Mouse (Mus musculus) embryo, embryonic 10.5 days (tissue): ENCODE data around the gene Mgat3.
A peak's percentile ranks its signal among the peaks of the same experiment; 100 is the strongest.

Experiments
- DNase-seq: peaks from one replicate; pipeline ENCODE4 v3.0.0-alpha.2; 2015; ENCODE audit warnings: low spot score

Mgat3 gene

DNA sequence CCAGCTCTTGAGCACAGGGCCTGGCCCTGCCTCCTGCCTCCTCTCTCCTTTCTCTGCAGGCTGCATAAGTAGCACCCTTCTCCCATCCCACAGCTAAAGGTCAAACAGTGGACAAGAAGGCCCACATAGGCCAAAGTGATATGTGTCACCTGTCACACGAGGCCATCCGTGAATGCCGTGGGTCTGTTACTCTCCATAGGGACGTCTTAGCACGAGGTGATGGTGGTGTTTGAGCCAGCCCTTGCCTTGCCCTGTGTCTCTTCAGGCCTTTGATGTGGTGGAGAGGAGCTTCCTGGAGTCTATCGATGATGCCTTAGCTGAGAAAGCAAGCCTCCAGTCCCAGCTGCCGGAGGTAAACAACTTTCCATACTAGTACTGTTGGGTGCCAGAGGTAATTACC is 24.0 kb upstream of the Mgat3 start:
- DNase-seq: no peak

DNA sequence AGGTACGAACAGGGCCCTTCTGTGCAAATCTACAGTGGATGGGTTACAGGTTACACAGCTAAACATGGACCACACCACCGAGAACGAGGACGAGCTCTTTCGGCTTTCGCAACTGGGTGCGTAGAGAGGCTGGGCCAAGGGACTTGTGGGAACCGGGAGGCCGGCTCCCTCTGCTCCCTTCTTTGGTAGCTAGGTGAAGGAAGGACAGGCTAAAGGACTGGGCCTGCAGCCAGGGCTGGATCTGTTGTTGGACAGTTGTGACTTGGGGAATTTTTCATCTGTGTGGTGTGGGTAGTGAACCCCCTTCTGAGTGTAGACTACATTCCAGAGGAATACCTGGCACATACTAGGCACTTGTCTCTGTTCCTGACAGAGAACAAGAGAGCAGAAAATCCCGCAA is 20.9 kb upstream of the Mgat3 start:
- DNase-seq: no peak

DNA sequence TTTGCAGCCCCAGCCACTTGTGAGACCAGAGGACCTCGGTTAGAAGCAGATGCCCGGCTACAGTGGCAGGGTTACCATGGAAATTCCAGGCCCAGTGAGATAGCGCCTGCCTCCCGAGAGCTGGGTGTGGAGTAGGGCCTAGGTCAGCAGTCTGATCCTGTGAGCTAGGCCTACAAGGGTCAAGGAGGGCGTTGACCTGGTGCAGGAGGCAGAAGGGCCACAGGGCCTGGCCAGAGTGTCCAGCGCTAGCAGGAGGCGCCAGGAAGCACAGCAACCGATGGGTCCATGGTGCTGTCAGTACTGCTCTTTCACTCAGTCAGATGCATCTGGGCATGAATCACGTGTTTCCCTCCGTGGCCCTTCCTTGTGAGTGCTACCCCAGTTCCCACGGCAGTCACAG is 19.8 kb upstream of the Mgat3 start:
- DNase-seq: no peak

DNA sequence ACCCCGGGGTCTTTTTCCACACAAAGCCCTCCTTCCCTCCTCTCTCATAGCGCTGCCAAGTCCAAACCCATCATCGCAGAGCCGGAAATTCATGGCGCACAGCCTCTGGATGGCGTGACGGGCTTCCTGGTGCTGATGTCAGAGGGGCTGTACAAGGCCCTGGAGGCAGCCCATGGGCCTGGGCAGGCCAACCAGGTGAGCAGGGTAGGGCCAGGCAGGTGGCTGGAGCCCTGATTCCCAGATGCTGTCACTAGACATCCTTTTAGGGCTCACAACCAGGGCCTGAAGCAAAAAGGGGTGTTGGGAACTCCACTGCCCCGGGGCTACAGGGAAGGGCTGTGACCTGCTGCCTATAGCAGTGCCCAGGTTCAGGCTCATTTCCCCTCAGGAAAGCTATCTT is 17.8 kb upstream of the Mgat3 start:
- DNase-seq: no peak

DNA sequence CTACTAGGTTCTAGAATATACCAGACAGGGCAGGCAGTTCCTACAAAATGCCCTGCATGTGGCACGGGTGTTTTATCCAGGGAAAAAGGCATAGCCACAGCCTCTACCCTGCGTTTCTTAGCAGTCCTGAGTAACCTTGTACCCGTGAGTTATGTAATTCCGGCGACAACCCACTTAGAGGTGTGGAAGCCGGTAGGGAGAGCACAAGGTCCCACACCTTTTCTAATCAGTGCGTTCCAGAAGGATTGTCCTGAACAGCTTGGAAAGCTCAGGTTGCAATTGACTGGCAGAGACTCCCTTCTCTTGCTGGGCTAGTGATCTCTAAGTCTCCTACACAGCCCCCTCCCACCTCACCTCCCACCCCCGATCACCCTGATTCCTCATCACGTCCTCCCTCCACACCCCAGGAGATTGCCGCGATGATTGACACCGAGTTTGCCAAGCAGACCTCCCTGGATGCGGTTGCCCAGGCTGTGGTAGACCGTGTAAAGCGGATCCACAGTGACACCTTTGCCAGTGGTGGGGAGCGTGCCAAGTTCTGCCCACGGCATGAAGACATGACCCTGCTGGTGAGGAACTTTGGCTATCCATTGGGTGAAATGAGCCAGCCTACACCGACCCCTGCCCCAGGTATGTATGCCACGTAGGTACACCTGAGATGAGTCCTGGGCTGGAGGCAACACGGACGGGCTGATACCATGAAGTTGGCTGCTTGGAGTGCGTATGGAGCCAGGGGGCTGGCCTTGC is 16.2 kb upstream of the Mgat3 start:
- DNase-seq: no peak

DNA sequence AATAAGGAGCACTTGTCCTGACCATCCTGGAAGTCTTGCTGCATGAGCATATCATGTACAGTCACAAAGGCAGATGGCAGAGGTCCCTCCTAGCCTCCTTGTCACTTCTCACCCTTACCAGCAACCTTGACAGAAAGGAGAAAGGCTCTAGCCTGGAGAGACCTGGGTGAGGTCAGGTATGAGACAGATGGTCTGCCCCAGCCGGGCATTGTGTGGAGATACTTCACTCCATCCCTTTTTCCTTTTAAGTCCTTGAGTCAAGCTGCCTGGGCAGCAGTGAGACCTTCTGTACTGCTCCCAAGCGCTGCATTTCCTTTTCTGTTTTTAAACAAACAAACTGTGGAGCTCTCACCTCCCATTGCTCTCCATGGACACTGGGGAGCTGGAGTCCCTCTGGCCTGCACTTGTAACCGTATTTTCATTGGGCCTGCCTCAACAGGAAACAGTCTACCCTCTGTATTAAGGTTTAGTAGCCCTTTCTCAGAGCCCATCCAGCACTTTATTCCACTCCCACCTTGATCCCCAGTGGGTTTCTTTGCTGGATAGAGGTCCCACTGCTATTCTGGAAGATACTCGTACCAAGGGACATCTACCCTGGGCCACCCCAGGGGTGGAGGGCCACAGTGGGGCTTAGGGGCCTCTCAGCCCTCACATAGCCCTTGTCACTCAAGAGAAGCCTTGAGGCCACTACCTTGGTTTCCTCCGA is 15.4 kb upstream of the Mgat3 start:
- DNase-seq: no peak

DNA sequence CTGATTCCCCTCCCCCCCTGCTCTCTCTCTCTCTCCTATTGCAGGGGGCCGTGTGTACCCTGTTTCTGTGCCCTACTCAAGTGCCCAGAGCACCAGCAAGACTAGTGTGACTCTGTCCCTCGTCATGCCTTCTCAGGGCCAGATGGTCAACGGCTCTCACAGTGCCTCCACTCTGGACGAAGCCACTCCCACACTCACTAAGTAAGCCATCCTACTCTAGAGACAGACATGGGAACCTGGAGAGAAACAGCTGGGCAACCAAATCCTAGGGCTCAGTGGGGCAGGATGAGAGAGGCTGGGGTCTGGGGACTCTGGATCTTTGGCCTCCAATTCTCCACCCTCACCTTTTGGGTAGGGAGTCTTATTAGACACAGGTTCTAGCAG is 14.8 kb upstream of the Mgat3 start:
- DNase-seq: no peak

DNA sequence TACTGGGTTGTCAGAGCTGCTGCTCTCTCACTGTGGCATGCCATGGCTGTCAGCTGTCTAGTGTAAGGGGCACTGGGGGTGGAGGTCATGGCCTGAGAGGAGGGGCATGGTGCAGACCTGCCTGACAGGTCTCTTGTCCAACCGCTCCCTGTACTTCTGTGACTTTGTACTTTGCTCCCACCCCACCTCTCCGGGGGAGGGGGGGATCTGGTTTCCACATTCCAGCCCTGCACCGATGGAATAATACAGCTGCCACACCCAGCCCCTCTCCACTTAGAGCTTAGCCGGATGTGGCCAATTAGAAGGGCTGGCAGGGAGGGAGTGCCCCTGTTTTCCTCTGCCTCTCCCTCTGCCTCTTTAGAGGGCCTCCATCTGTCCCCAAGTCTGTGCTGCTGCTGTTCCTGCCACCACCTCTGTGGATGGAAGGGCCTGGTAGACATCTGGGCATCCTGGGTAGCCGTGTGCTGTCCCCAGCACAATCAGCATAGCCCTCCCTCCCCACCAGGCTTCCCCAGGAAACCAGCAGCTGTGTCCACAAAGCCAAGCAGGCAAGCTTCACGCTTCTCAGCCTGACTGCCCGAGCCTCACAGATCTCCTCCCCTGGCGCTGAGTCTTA is 14.1 kb upstream of the Mgat3 start:
- peak; percentile 68 for DNase-seq

DNA sequence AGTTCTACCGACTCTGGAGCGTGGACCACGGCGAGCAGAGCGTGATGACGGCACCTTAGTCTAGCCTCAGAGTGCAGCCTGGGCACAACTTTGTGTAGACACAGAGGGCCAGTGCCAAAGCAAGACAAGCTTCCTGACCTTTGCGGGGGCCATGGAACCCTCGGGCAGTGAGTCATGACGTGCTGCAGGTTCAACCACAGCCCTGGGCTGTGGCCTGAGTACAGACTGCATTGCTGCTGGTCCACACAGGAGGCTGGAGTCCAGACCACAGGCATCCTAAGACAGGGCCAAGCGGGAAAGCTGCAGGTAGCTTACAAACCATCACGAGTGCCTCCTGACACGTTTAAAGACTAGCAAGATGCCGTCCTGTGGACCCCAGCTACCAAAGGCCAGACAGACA is 13.3 kb upstream of the Mgat3 start:
- no peak for DNase-seq

DNA sequence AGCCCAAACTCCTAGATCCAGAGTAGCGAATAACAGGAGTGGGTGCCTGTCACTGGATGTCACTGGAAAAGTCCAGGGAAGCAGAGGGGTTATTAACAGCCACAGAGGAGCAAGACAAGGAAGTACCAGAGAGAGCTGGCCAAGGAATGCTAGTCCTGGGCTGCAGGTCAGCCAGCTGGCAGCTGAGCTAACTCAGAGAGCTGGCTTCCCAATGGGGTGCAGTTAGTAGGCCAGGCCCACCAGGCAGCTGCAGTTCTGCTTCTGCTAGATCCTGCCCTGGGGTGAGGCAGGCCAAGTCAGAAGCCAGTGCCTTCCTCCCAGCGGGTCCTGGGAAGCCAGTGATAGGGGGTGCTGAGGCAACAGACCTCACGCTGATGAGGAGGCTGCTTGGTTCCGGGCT is 12.8 kb upstream of the Mgat3 start:
- no peak for DNase-seq

DNA sequence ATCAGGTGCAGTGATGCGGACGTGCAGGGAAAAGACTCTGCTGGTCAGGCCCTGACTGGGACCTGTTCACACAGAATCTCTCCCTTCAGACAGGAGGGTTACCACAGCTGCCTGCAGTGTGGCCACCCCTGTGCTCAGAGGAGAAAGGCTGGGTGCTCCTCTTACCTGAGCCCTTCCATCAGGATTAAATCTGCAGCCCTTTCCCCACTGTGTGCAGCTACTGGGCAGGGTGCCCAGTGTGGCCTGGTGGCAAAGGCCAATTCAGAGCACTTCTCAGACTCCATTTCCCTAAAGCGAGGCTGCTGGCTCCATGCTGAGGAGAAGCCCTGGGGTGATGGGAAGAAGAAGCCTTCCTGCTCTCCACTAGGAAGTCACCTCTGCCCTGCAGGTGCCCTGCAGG is 12.3 kb upstream of the Mgat3 start:
- DNase-seq: no peak

DNA sequence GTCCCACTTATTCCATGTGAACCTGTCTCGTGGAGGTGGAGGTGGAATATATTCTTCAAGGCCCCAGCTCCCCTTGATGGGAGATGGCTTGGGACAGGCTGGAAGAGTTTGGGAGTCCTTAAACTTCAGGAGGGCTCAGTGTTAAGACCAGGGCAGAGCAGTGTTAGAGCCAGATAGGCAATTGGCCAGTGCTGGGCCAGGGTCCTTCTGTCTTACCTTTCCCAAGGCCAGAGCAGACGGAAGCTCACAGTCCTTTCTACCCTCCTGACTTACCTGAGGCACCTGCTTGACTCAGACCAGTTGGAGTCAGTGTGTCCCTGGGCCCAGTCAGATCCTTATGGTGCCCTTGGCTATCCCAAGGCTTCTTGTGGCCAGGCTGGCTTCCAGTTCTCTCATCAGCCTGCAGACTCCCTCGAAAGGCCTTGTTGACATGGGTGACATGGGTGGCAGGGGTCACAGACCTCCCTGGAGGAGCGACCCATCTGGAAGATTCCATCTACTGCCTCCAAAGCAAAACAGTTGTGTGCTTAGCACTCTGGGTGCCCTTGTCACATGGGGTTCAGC is 11.0 kb upstream of the Mgat3 start:
- no peak for DNase-seq

DNA sequence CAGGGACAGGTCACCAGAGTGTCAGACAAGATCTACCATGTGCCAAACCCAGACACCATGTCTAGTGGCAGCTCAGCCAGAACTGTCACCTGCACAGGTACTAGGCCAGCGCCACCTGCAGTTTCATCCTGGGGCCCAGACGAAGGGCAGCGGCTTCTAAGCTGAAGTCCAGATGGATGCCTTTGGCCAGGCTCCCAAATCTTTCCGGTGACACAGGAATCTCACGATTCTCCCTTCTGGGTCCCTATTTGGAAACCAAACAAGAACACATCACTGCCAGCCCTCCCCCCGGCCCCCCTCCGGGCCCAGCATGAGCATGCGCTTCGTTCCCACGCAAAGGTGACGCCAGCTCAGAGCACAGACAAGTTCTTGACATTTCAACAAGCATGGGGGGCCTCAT is 10.2 kb upstream of the Mgat3 start:
- no peak for DNase-seq

DNA sequence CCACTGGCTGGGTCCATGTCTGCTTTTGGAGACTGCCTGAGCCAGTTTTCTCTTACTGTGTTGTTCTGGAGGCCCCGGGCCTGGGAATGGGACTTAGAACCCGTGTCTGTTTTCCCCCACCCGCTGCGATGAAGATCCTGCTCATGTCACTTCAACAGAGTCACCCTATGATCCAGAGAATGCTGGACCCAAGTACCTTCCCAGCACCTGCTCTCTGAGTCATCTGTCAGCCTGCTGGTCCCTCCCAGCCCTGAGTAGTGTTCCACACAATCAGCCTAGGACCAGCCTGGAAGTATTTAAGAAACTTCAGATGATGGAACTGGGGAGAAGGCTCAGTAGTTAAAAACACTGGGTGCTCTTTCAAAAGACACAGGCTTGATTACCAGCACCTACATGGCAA is 9.8 kb upstream of the Mgat3 start:
- no peak for DNase-seq

DNA sequence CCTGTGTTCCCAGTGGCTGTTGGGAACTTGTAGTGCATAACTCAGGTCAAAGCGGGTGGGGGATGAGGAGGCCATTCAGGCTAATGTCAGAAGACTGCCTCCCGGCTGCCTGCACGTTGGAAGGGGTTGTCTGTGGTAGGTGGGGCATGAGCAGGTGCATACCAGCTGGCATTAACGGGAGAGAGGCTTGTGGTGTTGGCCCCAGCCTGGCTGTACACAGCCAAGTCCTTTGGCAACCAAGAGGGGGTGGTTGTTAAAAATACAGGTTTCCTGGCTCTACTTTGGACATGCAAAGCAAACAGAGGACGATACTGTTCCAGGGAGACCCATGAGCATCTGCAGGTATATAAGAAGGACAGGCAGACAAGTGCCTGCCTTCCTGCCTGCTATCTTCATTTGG is 8.1 kb upstream of the Mgat3 start:
- DNase-seq: no peak

DNA sequence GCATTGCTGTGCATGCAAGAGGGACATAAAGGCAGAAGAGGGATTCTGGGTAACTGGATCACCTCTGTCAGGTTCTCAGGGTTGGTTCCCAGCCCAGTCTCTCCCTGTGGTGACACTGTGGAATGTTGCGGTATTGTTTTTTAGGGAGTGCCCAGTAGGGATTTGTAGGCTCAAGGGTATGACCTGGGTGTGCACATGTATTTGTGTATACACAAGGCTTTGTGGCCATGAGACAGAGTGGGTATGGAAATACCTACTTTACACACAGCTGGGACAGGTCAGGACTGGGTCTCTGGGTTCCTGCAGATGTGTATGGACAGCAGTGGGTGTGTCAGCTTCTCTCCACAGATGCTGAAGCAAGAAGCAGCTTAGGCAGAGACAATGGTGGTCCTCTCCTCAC is 4.0 kb upstream of the Mgat3 start:
- DNase-seq: no peak

DNA sequence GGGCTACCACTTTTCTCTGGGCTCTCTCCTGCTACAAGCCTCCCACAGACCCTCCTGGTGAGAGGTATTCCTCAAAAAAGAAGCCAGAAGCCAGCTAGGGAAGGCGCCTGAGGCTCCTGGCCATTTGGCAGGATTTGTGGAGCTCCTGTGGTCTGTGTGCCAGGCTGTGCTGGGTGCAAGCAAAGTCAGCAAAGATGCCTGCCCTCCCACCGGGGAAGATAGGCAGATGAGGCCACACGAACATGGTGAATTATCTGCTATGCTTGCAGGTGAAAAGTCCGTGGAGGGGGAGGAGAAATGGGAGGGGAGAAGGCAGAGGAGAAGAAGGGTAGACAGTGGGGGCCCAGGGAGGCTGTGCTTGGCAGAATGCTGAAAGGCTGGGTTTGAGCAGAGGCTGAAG is 3.2 kb upstream of the Mgat3 start:
- DNase-seq: no peak

DNA sequence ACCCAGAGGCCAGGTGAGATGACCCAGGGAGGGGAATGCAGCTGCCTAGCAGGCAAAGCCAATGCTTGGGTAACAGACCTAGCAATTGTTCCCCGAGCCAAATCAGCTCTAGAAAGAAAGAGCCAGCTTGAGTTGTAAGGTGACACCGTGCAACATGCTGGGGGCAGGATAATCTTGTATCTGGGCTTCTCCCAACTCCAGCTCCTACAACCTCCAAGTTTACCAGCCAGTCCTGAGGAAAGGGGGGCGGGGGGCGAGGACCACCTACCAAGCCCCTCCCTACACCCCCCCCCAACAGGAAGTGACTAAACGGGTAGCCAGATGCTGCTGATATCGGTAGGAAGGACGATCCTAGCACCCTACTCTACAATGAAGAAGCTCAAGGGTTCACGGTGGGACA is 2.2 kb upstream of the Mgat3 start:
- peak; percentile 62 for DNase-seq

DNA sequence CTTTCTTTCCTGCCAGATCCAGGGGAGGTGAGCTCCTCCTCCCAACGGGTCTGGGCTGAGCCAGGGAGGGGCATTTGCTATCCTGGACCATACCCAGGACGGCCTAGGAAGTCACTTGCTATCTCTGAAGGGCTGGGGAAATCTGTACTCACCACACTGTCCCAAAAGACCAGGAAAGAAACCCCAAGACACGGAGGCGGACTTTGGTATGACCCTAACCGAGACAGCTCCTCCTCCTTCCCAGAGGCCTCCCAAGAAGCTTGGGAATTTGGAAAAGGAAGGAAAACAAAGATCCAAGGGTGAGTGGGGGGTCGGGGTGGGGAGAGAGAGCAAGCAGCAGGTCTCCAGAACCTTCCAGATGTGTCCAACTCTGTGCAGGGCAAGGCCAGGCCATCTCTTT is 1.7 kb upstream of the Mgat3 start:
- DNase-seq: no peak

DNA sequence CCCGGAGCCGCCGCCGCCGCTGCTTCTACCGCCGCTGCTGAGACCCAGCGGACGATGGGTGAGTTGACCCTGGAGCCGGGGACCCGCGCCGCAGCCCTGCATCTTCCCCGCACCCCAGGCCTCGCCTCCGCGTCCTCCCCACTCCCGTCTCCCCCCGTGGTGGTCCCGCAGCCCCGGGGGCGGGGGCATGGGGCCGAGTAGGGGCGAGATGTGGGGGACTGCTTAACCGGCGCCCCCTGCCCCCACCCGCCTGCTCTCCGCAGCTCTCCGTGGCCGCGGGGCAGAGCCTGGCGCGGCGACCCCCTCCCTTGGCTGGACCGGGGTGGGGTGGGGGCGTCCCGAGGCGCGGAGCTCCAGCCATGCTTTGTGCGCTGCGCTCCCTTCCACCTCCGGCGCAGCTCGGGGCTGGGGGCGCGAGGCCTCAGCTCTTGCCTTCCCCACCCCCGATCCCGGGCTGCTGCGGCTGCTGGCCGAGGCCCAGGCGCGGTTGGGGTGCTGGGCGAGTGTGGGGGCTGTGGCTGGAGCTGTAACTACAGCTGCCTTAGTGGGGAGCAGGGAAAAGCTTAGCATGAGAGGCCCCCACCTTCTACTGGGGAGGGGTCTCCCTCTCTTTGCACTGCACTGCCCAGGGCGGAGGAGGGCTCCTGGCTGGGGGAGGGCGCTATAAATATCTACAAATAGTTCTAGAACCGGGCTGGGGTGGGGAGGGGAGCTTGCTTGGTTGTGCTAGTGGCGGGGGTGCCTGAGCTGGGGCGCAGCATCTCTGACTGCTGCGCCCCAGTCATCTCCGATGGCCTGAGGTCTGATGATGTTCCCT is 468 bp downstream of the Mgat3 start:
- peak; percentile 55 for DNase-seq

DNA sequence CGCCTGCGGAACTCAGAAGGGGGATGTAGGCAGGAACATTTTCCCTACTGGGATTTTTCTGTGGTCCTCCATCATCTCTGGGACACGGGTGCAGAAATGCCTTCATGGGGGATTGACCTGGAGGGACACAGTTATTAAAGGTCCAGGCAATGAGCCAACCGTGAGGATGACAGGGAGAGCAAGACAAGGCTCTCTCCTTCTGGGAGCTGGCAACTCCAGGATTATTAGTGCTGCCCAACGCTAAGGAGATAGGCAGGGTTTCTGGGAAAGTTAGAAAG is 1.0 kb downstream of the Mgat3 start:
- peak; percentile 34 for DNase-seq

DNA sequence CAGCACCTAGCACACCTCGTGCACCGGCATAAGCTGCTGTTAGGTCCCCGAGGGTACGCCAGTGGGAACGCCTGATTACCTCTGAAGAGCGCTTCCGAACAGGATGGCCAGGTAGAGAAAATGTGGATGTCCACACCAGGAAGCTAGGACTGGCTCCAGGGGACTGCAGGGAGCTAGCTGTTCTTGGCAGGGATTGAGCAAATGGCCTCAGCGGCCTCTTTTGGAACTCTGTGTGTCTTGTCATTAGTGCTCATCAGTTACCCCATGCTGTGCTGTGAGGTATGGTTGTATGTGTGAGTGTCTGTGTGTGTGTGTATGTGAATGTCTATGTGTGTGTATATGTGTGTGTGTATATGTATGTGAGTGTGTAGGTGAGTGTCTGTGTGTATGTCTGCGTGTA is 1.8 kb downstream of the Mgat3 start:
- DNase-seq: no peak

DNA sequence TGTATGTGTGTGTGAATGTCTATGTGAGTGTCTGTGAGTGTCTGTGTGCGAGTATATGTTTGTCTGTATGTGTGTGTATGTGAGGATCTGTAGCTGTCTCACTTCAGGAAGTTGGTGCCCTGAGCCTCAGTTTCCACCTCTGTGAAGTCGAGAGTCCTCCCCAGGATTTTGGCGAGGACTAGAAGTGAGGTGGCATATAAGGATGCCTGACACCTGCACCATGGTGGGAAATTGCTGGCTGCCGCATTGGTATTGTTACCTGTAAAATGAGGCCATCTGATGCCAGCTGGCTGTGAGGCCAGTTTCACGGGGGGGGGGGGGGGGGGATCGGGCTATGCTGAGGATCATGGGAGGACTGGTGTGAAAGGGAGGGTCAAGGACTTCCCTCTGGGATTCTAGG is 2.2 kb downstream of the Mgat3 start:
- DNase-seq: no peak
